Mouse (Mus musculus): ENCODE results near the gene Fdx1l. TPM values are rescaled to one million over a fixed set of nuclear protein-coding genes. Genes with fewer than 3 reads are reported as not detected.
A peak's percentile ranks its signal among the peaks of the same experiment; 100 is the strongest.

The Fdx1l gene
- total RNA-seq, 2 experiments from 2014 or later: 36.6 to 38.2 TPM

DNA sequence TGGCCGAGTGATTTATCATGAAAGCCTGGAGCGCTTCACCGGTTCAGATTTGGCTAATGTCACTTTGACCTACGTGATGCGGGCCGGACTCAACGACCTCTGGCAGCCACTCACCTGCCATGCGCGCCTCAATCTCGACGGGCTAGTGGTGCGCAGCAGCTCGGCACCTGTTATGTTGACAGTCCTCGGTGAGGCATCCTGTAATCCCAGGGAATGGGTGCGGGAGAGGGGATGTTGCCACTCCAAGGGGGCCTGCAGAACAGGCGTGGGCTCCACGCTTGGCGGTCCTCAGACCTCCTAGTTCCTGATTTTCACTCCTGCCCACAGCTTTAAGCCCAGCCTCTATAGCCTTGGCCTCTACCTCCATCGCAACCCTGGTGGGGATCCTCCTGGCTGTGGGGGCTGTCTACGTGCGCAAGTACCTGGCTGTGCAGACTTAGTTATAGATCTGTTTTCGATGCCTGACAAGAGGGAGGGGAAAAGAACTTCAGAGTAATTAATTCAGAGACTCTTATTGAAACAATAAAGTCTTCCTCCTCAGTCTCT is 43.3 kb downstream of the Fdx1l start:
- intact Hi-C loops (cut with DNase I): loop anchor here (10.0 kb wide), 1 partner anchor 105 kb away; the partner anchor contains the start of gene Tyk2
- DNase-seq: no peak

DNA sequence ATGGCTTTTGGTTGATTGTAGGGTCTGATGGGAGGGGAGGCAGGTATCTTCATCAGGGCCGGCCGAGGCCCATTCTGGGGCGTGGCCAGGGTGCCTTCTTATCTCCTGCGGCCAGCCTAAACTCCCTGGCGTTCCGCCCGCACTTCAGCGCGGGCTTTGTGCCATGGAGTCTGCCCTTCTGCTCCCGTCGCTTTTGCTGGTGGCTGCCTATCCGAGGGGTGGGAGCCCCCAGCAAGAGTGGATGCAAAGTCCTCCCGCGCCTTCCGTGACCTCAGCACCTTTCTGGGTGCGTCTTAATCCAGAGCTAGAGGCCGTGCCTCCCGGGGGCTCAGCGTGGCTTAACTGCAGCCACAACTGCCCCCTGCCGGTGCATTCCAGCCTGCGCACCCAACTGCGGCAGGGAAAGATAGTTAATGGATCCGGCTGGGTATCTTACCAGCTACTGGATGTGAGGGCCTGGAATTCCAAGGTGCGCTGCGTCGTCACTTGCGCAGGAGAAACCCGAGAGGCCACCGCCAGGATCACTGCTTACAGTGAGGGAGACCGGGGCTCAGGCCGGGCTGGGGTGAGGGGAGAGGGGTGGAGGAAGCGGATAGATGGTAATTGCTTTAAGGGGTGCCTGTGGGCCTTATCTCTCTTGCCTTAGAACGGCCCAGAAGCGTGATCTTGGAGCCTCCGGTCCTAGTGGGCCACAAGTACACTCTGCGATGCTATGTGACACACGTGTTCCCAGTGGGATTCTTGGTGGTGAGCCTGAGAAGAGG is 43.9 kb downstream of the Fdx1l start, which contains the start of gene Icam4:
Icam4 (plus strand) TSS at position 83 of the 764 bp plus-strand sequence.
- intact Hi-C loops (cut with DNase I): loop anchor here (10.0 kb wide), 1 partner anchor 105 kb away; the partner anchor contains the start of gene Tyk2
- DNase-seq: peak; percentile 69

- DNase-seq: no peak
- intact Hi-C loops (cut with DNase I): no loop called here
Observed at GRCm38 (mm10) chr9:21028560-21029110, 44.8 kb downstream of the Fdx1l start.

DNA sequence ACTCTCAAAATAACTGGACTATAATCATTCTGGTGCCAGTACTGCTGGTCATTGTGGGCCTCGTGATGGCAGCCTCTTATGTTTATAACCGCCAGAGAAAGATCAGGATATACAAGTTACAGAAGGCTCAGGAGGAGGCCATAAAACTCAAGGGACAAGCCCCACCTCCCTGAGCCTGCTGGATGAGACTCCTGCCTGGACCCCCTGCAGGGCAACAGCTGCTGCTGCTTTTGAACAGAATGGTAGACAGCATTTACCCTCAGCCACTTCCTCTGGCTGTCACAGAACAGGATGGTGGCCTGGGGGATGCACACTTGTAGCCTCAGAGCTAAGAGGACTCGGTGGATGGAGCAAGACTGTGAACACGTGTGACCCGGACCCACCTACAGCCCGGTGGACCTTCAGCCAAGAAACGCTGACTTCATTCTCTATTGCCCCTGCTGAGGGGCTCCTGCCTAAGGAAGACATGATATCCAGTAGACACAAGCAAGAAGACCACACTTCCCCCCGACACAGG is 45.6 kb downstream of the Fdx1l start:
- intact Hi-C loops (cut with DNase I): no loop called here
- DNase-seq: peak; percentile 43

DNA sequence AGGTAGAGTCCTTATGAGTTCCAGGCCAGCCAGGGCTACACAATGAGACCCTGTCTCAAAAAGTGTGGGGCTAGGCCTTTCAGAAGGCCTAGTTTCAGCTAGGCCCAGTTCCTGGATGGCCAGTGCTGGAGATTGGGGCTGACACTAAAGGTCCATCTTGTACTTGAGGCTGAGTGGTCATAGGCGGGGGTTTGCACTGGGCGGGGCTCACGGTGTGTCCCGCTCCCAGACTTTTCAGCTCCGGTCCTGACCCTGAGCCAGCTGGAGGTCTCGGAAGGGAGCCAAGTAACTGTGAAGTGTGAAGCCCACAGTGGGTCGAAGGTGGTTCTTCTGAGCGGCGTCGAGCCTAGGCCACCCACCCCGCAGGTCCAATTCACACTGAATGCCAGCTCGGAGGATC is 46.6 kb downstream of the Fdx1l start:
- intact Hi-C loops (cut with DNase I): no loop called here
- DNase-seq: no peak

- DNase-seq: no peak
- intact Hi-C loops (cut with DNase I): no loop called here
Observed at GRCm38 (mm10) chr9:21025258-21025810, 48.1 kb downstream of the Fdx1l start.

GRCm38 (mm10) chr9:21022726-21023125 is 50.7 kb downstream of the Fdx1l start:
- intact Hi-C loops (cut with DNase I): no loop called here
- no peak for DNase-seq

- DNase-seq: no peak
- intact Hi-C loops (cut with DNase I): no loop called here
Observed at GRCm38 (mm10) chr9:21022288-21022687, 51.1 kb downstream of the Fdx1l start.

DNA sequence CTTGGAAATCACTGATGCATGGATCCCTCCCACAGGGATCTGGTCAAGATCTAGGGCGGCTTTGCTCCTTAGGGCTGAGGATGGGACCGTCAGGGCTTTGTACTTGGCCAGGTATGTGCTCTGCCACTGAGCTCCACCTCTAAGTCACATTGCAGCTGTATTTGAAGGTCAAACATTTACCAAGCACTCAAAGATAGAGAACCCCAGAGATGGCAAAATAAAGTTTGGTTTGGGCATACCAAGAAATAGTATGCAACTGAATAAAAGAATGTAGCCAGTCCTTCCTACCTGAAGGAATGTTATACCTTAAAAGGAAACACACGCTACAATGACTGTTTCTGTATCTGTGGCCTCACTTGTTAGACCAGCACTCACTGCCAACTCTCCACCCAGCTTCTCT is 52.1 kb downstream of the Fdx1l start:
- intact Hi-C loops (cut with DNase I): no loop called here
- DNase-seq: no peak

DNA sequence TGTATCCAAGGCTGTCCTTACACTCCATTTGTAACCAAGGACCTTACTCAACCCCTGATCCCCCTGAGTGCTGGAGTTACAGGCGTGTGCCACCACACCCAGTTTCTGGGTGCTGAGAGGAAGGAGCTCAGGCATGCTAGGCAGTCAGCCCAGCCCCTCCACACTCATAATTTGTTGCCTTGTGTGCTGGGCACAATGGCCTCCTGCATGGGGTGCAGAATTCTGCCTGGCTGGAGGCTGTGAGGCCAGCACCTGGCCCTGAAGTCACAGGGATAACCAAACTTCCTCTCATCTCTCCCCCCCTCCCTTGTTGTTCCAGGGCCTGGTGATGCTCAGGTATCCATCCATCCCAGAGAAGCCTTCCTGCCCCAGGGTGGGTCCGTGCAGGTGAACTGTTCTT is 54.8 kb downstream of the Fdx1l start:
- no peak for DNase-seq
- intact Hi-C loops (cut with DNase I): no loop called here

Small RNAs within 50 kb of the gene (microRNA-seq; reads per million reads assigned to microRNA genes)
- gene Mir1900: not detected
- not detected for gene Mir7082

Other genes with a start within 250 kb of the Fdx1l start
- 10 to 100 TPM; 33.3 to 42.2 TPM for gene A230050P20Rik, start 205.0 kb downstream of the Fdx1l start, total RNA-seq (2021)
- 10 to 100 TPM in 1 of 2 experiments, 1 to 10 TPM in 1; 9.9 to 10.9 TPM for gene Angptl6, start 193.9 kb downstream of the Fdx1l start, total RNA-seq (2021)
- 10 to 100 TPM; 37.9 to 43.0 TPM for gene Ppan, start 185.4 kb downstream of the Fdx1l start, total RNA-seq (2021)
- 100 to 1,000 TPM; 144 to 147 TPM for gene Eif3g, start 175.0 kb downstream of the Fdx1l start, total RNA-seq (2021)
- gene Dnmt1, start 113.7 kb downstream of the Fdx1l start, total RNA-seq (2021): 10 to 100 TPM; 86.1 to 88.5 TPM
- 1 to 10 TPM; 4.5 to 5.5 TPM for gene S1pr2, start 96.8 kb downstream of the Fdx1l start, total RNA-seq (2021)
- gene Mrpl4, start 70.9 kb downstream of the Fdx1l start, total RNA-seq (2021): 10 to 100 TPM; 45.2 to 49.3 TPM
- gene Icam1, start 57.6 kb downstream of the Fdx1l start, total RNA-seq (2021): 1 to 10 TPM; 2.5 to 2.8 TPM
- not detected for gene Icam4, start 44.2 kb downstream of the Fdx1l start, total RNA-seq (2021)
- gene Icam5, start 41.5 kb downstream of the Fdx1l start, total RNA-seq (2021): 10 to 100 TPM; 28.1 to 41.3 TPM
- gene Zglp1, start 6.5 kb downstream of the Fdx1l start, total RNA-seq (2021): not detected
- gene Gm49373, start 518 bp downstream of the Fdx1l start, total RNA-seq (2021): 1 to 10 TPM; 1.9 TPM
- gene Gm38431, start 18.4 kb upstream of the Fdx1l start, total RNA-seq (2021): 1 to 10 TPM; 3.3 to 4.1 TPM
- gene Raver1, start 18.4 kb upstream of the Fdx1l start, total RNA-seq (2021): 10 to 100 TPM; 36.8 to 37.9 TPM
- 10 to 100 TPM; 16.1 to 16.7 TPM for gene Tyk2, start 57.6 kb upstream of the Fdx1l start, total RNA-seq (2021)
- gene Cdc37, start 76.4 kb upstream of the Fdx1l start, total RNA-seq (2021): 100 to 1,000 TPM; 125 TPM
- 10 to 100 TPM; 44.4 to 47.3 TPM for gene Pde4a, start 92.1 kb upstream of the Fdx1l start, total RNA-seq (2021)
- gene Keap1, start 165.7 kb upstream of the Fdx1l start, total RNA-seq (2021): 10 to 100 TPM; 49.0 to 50.8 TPM
- gene S1pr5, start 174.8 kb upstream of the Fdx1l start, total RNA-seq (2021): 1 to 10 TPM; 2.5 to 2.8 TPM
- gene Atg4d, start 191.7 kb upstream of the Fdx1l start, total RNA-seq (2021): 10 to 100 TPM; 26.3 to 31.0 TPM
- gene Kri1, start 214.4 kb upstream of the Fdx1l start, total RNA-seq (2021): 10 to 100 TPM; 46.7 to 49.2 TPM
- gene Cdkn2d, start 217.8 kb upstream of the Fdx1l start, total RNA-seq (2021): 10 to 100 TPM; 58.3 to 63.6 TPM
- 1 to 10 TPM; 1.3 to 3.7 TPM for gene Ap1m2, start 238.7 kb upstream of the Fdx1l start, total RNA-seq (2021)
- 10 to 100 TPM; 69.9 to 71.5 TPM for gene Slc44a2, start 247.1 kb upstream of the Fdx1l start, total RNA-seq (2021)

Data from left cerebral cortex, postnatal 4 days (tissue).